Mouse (Mus musculus) liver, embryonic 14.5 days (tissue): ENCODE measurements around the gene Fhit. TPM values are rescaled to one million over a fixed set of nuclear protein-coding genes. Genes with fewer than 3 reads are reported as not detected.

Source experiments
- ATAC-seq: fragments of 200-750 bp; cut with Nextera tagmentation; 2 replicates; pipeline ENCODE4 v1.8.0; 2017; ENCODE audit warnings: moderate number of reproducible peaks, mild to moderate bottlenecking, moderate library complexity; ENCODE audit not compliant: insufficient read depth
- DNase-seq, 3 experiments: peaks; one replicate each; pipeline ENCODE4 v3.0.0-alpha.2; 2012 to 2013; ENCODE audit warnings: low read depth in 3 of 3, low spot score in 3 of 3
- H3K27ac ChIP-seq: fragments of 300-500 bp; sonication (generic); 2 replicates; pipeline ENCODE4 v1.5.1; 2014; ENCODE audit warnings: moderate library complexity, mild to moderate bottlenecking, control low read depth, inconsistent platforms
- H3K27me3 ChIP-seq: fragments of 300-500 bp; sonication (generic); 2 replicates; pipeline ENCODE4 v1.6.1; 2014; ENCODE audit warnings: mild to moderate bottlenecking, low read length, moderate library complexity; ENCODE audit not compliant: control insufficient read depth, insufficient read depth
- H3K36me3 ChIP-seq: fragments of 300-500 bp; sonication (generic); replicated peaks from 2 replicates; pipeline ENCODE4 v1.6.1; 2014; ENCODE audit warnings: low read depth; ENCODE audit not compliant: control insufficient read depth, insufficient read depth
- H3K4me1 ChIP-seq, 2 experiments: fragments of 200-500 bp in 1 of 2; fragments of 300-500 bp in 1 of 2; sonication (generic) in 1 of 2; replicated peaks; 2 replicates each; pipeline ENCODE4 v1.6.1; 2012 to 2014; ENCODE audit warnings: antibody characterized with exemption in 1 of 2, inconsistent platforms in 1 of 2, low read length in 1 of 2; ENCODE audit not compliant: control insufficient read depth in 2 of 2, insufficient read depth in 2 of 2
- H3K4me2 ChIP-seq: fragments of 300-500 bp; sonication (generic); 2 replicates; pipeline ENCODE4 v1.6.1; 2014; ENCODE audit warnings: low read depth, mild to moderate bottlenecking, control low read depth, moderate library complexity
- H3K4me3 ChIP-seq, 2 experiments: fragments of 200-500 bp in 1 of 2; fragments of 300-500 bp in 1 of 2; sonication (generic) in 1 of 2; 2 replicates each; pipeline ENCODE4 v1.5.1; 2012 to 2014; ENCODE audit warnings: low read depth in 2 of 2, low read length in 2 of 2, mild to moderate bottlenecking in 2 of 2, control low read depth in 1 of 2, inconsistent platforms in 1 of 2, moderate library complexity in 1 of 2; ENCODE audit not compliant: insufficient read depth in 1 of 2
- H3K9ac ChIP-seq: fragments of 300-500 bp; sonication (generic); replicated peaks from 2 replicates; pipeline ENCODE4 v1.6.1; 2014; ENCODE audit warnings: mild to moderate bottlenecking, control low read depth, moderate library complexity
- H3K9me3 ChIP-seq: fragments of 300-500 bp; sonication (generic); 2 replicates; pipeline ENCODE4 v1.6.1; 2016; ENCODE audit warnings: low read length, mixed read lengths; ENCODE audit not compliant: control insufficient read depth
- CTCF ChIP-seq: IDR thresholded peaks from 2 replicates; pipeline ENCODE4 v1.5.1; 2016; ENCODE audit warnings: antibody characterized with exemption, low read depth, control low read depth
- EP300 ChIP-seq: IDR thresholded peaks from 2 replicates; pipeline ENCODE4 v1.6.1; 2016; ENCODE audit warnings: antibody characterized with exemption, low read depth
- WGBS: fragments of 180-500 bp; shearing (Covaris S2); extraction: QIAGEN DNeasy Blood & Tissue Kit; methylation state at CpG from one replicate; pipeline ENCODE4 v1.1.7; 2014; ENCODE audit not compliant: insufficient replicate concordance; 5-methylcytosine and 5-hydroxymethylcytosine counted together
- polyA plus RNA-seq, 2 experiments: library from polyadenylated mRNA; depleted of rRNA in 1 of 2; stranded (reverse) in 1 of 2; unstranded in 1 of 2; fragments of >200 nt; fragmentation: Nextera tagmentation in 1 of 2; extraction: Ambion mirVana in 1 of 2; gene quantifications; 2 replicates each; pipeline versions ENCODE4 v1.2.1 to v1.2.3; 2012 to 2014

Gene Fhit
- polyA plus RNA-seq, 2 experiments = 1.4 to 1.9 TPM

DNA sequence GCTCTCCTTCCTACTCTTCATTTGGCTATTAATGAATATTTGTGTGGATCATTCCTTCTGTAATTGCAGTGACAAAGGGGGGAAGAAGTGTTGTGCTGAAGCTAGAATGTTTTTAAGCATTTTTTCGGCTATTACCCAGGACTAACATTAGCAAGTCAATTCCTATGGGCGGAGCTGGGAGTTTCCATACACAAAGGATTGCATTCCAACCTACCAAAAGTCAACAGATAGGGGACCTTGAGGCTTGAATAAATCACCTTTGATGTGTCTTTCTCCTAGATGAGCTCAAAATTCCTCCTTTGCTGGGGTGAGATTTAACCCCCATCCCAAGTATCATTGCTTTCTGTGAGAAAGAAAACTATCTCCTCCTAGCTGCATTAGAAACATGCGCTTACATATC lies 1490.1 kb downstream of the Fhit start:
- H3K4me1 ChIP-seq = no peaks in the 10 kb centered on the region
- WGBS = 47% methylated on average over 3 of the region's 3 CpGs
- TF ChIP-seq EP300 (no peak), CTCF (no peak)

GRCm38 (mm10) chr14:9669766-9670165 lies 1492.1 kb downstream of the Fhit start:
- Histone ChIP-seq H3K27ac (no peak overlapping the region), H3K36me3 (no peaks in the 10 kb centered on the region), H3K27me3 (no peaks in the 10 kb centered on the region), H3K9ac (no peak overlapping the region), H3K4me1 (no peaks in the 10 kb centered on the region), H3K4me2 (no peak overlapping the region), H3K4me3 (no peak overlapping the region), H3K9me3 (no peaks in the 10 kb centered on the region)
- no peak for ATAC-seq
- DNase-seq = no peak
- TF ChIP-seq EP300 (no peak), CTCF (no peak)
- 22% methylated on average over 1 of the region's 1 CpGs for WGBS

More for the DNA sequence above, 1490.1 kb downstream of the Fhit start:
- Histone ChIP-seq H3K36me3 (no peaks in the 10 kb centered on the region), H3K27me3 (no peaks in the 10 kb centered on the region), H3K9me3 (no peaks in the 10 kb centered on the region), H3K27ac (no peak overlapping the region), H3K4me3 (no peak overlapping the region), H3K9ac (no peak overlapping the region), H3K4me2 (no peak overlapping the region)
- ATAC-seq (no peak), DNase-seq (no peak)

DNA sequence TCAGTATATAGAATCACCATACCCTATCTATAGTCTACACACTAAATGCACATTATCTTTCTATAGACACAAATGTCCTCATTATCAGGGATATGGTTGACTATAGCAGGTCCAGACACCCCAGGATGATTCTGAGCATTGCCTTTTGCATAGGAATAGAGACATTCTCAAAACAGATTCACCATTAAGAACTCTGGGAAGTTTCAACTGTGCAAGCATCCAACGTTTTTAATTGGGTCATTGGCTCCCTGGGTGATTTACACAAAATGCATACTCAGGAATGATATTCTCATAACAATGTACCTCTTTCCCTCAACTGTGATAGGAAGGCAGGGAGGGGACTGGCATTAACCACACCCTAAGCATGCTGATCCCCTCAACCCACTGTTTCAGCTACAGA lies 1503.4 kb downstream of the Fhit start:
- H3K9ac ChIP-seq = no peak overlapping the region
- no peak overlapping the region for H3K4me3 ChIP-seq
- H3K9me3 ChIP-seq = no peaks in the 10 kb centered on the region
- no peak overlapping the region for H3K4me2 ChIP-seq
- TF ChIP-seq CTCF (no peak), EP300 (no peak)
- no peaks in the 10 kb centered on the region for H3K36me3 ChIP-seq
- no peaks in the 10 kb centered on the region for H3K27me3 ChIP-seq
- DNase-seq (no peak), ATAC-seq (no peak)
- H3K27ac ChIP-seq = no peak overlapping the region
- 31% methylated on average over 1 of the region's 1 CpGs for WGBS
- H3K4me1 ChIP-seq = no peaks in the 10 kb centered on the region

GRCm38 (mm10) chr14:9651417-9651816 lies 1510.4 kb downstream of the Fhit start:
- no peak overlapping the region for H3K4me2 ChIP-seq
- H3K36me3 ChIP-seq = no peaks in the 10 kb centered on the region
- no peak overlapping the region for H3K9ac ChIP-seq
- WGBS = 76% methylated on average over 1 of the region's 1 CpGs
- H3K4me3 ChIP-seq = no peak overlapping the region
- no peaks in the 10 kb centered on the region for H3K9me3 ChIP-seq
- H3K4me1 ChIP-seq = no peaks in the 10 kb centered on the region
- TF ChIP-seq EP300 = no peak
- TF ChIP-seq CTCF = no peak
- no peaks in the 10 kb centered on the region for H3K27me3 ChIP-seq
- no peak for ATAC-seq
- H3K27ac ChIP-seq = no peak overlapping the region
- DNase-seq = no peak

DNA sequence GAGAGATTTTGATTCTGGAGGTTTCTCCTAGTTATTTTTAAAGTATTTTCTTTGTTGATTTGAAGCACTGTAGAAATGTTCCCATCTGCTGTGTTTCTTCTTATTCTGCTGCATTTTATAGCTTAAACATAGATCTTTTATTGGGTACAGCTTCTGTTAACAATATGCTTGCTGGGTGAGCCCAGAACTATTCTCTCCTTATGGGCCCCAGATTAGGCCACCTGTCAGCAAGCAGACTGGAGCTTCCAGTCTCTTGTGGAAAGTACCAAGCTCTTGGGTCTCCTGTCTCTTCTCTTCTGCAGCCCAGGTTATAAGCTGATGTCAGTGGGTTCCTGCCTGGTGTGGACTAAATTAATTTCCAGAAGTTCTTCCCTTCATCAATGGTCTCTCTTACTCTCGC lies 1513.4 kb downstream of the Fhit start:
- no peak for ATAC-seq
- no peak overlapping the region for H3K4me2 ChIP-seq
- H3K9me3 ChIP-seq = no peaks in the 10 kb centered on the region
- no peaks in the 10 kb centered on the region for H3K4me1 ChIP-seq
- H3K9ac ChIP-seq = no peak overlapping the region
- DNase-seq = no peak
- no peak for TF ChIP-seq CTCF
- no peaks in the 10 kb centered on the region for H3K27me3 ChIP-seq
- no peak overlapping the region for H3K4me3 ChIP-seq
- H3K27ac ChIP-seq = no peak overlapping the region
- no peaks in the 10 kb centered on the region for H3K36me3 ChIP-seq
- WGBS = 77% methylated on average over 1 of the region's 1 CpGs

DNA sequence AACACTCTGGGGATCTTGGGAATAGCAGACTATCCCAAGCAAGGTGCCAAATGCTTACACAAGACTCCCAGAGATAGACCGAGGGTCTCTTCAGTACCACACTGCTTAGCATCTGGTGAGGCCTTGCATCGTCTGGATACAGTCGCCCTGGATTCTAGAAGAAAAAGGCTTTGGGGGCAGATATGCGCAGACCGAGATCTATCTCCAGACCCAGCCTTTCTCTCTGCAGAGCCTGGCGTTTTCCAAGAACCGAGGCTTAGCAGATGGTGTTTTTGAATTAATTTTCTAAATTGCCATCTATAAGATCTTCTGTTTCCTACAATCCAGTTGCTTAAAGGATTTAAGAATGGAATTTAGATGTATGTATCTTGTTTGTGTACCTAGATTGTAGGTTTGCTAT lies 1515.6 kb downstream of the Fhit start:
- Histone ChIP-seq H3K4me2 (no peak overlapping the region), H3K27me3 (no peaks in the 10 kb centered on the region), H3K36me3 (no peaks in the 10 kb centered on the region), H3K4me3 (no peak overlapping the region), H3K9me3 (no peaks in the 10 kb centered on the region), H3K9ac (no peak overlapping the region), H3K27ac (no peak overlapping the region), H3K4me1 (no peaks in the 10 kb centered on the region)
- no peak for ATAC-seq
- TF ChIP-seq EP300 (no peak), CTCF (no peak)
- no peak for DNase-seq
- 68% methylated on average over 7 of the region's 7 CpGs for WGBS
